Mouse (Mus musculus): ENCODE data around the gene Sf1. TPM values are rescaled to one million over a fixed set of nuclear protein-coding genes. Genes with fewer than 3 reads are reported as not detected.

The Sf1 gene
- polyA plus RNA-seq, 1 experiment from 2014 or later: 183 TPM

DNA sequence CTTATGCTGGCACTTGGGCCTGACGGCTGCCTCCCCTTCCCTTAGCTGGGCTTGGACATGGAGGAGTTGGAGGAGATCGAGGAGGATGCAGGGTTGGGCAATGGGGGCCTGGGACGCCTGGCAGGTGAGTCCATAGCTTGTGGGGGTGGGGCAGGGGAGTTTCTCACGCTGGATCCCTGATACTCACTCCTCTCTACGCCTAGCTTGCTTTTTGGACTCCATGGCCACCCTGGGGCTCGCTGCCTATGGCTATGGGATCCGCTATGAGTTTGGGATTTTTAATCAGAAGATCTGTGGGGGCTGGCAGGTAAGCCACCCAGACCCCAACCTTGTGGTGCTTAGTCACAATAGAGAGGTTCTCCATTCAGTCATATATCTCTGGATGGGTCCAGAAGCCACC lies 22.3 kb downstream of the Sf1 start:
- no peak overlapping the region for H3K27ac ChIP-seq (ENCODE audit: low read depth, low read length)

DNA sequence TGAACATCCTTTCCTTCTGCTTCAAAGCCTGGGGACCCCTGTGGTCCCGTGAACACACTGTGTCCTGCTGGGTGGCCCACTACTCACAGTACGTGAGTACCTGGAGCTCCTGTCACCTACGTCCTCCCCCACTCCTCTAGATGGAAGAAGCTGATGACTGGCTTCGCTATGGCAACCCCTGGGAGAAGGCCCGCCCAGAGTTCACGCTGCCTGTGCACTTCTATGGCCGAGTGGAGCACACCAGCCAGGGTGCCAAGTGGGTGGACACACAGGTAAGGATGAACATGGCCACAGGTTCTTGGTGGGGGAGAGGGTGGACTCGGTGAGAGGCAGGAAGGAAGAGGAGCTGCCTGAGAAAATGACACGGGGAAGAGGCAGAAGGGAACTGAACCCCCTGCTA lies 22.7 kb downstream of the Sf1 start:
- H3K9me3 ChIP-seq (ENCODE audit: control insufficient read depth, low read length): no peaks in the 10 kb centered on the region
- no peaks in the 10 kb centered on the region for H3K27me3 ChIP-seq (ENCODE audit: control insufficient read depth, insufficient read depth, low read length)
- no peak for ATAC-seq (ENCODE audit: low FRiP score, low TSS enrichment)
- no peak overlapping the region for H3K4me2 ChIP-seq (replicated peaks; ENCODE audit: low read depth, low read length)
- peaks cover 48% of the 10 kb centered on the region for H3K4me1 ChIP-seq (ENCODE audit: control insufficient read depth, insufficient read depth, low read length)
- H3K27ac ChIP-seq (ENCODE audit: low read depth, low read length): no peak overlapping the region
- H3K4me3 ChIP-seq (ENCODE audit: low read length): no peak overlapping the region
- WGBS: 45% methylated on average over 9 of the region's 9 CpGs
- no peak overlapping the region for H3K9ac ChIP-seq (ENCODE audit: low read depth, low read length)
- no peaks in the 10 kb centered on the region; the same call in 1 of the 2 replicates for H3K36me3 ChIP-seq (ENCODE audit: control insufficient read depth, insufficient read depth, low read length)

More for the DNA sequence above, 22.3 kb downstream of the Sf1 start:
- WGBS: 73% methylated on average over 7 of the region's 7 CpGs
- H3K4me1 ChIP-seq (ENCODE audit: control insufficient read depth, insufficient read depth, low read length): peaks cover 48% of the 10 kb centered on the region
- H3K4me3 ChIP-seq (ENCODE audit: low read length): no peak overlapping the region
- no peak overlapping the region for H3K9ac ChIP-seq (ENCODE audit: low read depth, low read length)
- H3K36me3 ChIP-seq (ENCODE audit: control insufficient read depth, insufficient read depth, low read length): peaks cover 2% of the 10 kb centered on the region; the same call in 1 of the 2 replicates
- no peaks in the 10 kb centered on the region for H3K27me3 ChIP-seq (ENCODE audit: control insufficient read depth, insufficient read depth, low read length)
- ATAC-seq (ENCODE audit: low FRiP score, low TSS enrichment): no peak
- no peaks in the 10 kb centered on the region for H3K9me3 ChIP-seq (ENCODE audit: control insufficient read depth, low read length)
- H3K4me2 ChIP-seq (replicated peaks; ENCODE audit: low read depth, low read length): no peak overlapping the region

DNA sequence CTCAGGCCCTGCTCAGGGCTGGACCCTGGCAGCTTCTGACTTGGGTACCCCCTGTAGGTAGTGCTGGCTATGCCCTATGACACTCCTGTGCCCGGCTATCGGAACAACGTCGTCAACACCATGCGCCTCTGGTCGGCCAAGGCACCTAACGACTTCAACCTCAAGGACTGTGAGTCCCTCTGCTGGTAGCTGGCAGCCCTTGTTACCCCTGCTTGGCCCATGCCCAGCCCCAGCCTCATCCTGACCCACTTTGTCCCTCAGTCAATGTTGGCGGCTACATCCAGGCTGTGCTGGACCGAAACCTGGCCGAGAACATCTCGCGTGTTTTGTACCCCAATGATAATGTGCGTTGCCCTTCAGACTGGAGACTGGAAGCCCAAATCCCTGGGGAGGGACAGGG lies 24.5 kb downstream of the Sf1 start:
- no peak for ATAC-seq (ENCODE audit: low FRiP score, low TSS enrichment)
- Histone ChIP-seq H3K4me2 (replicated peaks; ENCODE audit: low read depth, low read length) (no peak overlapping the region), H3K27me3 (ENCODE audit: control insufficient read depth, insufficient read depth, low read length) (no peaks in the 10 kb centered on the region), H3K27ac (ENCODE audit: low read depth, low read length) (no peak overlapping the region), H3K9me3 (ENCODE audit: control insufficient read depth, low read length) (no peaks in the 10 kb centered on the region), H3K9ac (ENCODE audit: low read depth, low read length) (no peak overlapping the region), H3K4me3 (ENCODE audit: low read length) (no peak overlapping the region), H3K4me1 (ENCODE audit: control insufficient read depth, insufficient read depth, low read length) (peaks cover 43% of the 10 kb centered on the region), H3K36me3 (ENCODE audit: control insufficient read depth, insufficient read depth, low read length) (no peaks in the 10 kb centered on the region; the same call in 1 of the 2 replicates)
- 85% methylated on average over 13 of the region's 13 CpGs for WGBS

DNA sequence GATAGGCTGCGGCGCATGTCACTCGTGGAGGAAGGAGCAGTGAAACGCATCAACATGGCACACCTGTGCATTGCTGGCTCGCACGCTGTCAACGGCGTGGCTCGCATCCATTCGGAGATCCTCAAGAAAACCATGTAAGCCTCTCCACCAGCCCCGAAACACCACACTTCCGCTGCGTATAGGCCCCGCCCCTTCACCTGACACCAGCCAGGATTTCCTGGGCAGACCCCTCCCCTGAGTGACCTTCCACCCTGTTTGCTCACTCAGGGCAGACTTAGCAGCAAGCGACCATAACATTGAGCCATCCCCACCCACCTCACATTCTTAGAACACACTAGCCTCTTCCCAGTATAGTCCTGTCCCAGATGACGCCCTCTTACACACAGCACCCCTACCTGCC lies 26.3 kb downstream of the Sf1 start:
- no peaks in the 10 kb centered on the region; the same call in 1 of the 2 replicates for H3K36me3 ChIP-seq (ENCODE audit: control insufficient read depth, insufficient read depth, low read length)
- 3% methylated on average over 16 of the region's 16 CpGs for WGBS
- ATAC-seq (ENCODE audit: low FRiP score, low TSS enrichment): peak; percentile 36
- peaks cover 27% of the 10 kb centered on the region for H3K4me1 ChIP-seq (ENCODE audit: control insufficient read depth, insufficient read depth, low read length)
- no peak overlapping the region for H3K27ac ChIP-seq (ENCODE audit: low read depth, low read length)
- H3K9me3 ChIP-seq (ENCODE audit: control insufficient read depth, low read length): no peaks in the 10 kb centered on the region
- H3K4me2 ChIP-seq (replicated peaks; ENCODE audit: low read depth, low read length): peak overlapping the region; percentile 53
- H3K9ac ChIP-seq (ENCODE audit: low read depth, low read length): peak overlapping the region; percentile 40; the same call in 1 of the 2 replicates
- H3K27me3 ChIP-seq (ENCODE audit: control insufficient read depth, insufficient read depth, low read length): no peaks in the 10 kb centered on the region
- H3K4me3 ChIP-seq (ENCODE audit: low read length): peak overlapping the region; percentile 34

DNA sequence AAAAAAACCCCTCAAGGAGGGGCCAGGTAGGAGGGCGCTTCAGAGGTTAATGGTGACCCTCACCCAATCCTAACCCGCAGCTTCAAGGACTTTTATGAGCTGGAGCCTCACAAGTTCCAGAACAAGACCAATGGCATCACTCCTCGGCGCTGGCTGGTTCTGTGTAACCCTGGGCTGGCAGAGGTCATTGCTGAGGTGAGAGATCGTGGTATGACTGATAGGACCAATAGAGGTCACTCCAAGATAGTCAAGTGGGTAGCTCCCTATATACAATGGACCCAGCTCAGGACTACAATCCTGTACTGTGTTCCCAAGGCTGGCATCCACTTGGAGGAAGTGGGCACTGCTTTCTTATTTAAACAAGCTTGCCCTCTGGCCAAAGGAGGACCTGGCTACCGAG lies 26.8 kb downstream of the Sf1 start:
- H3K27ac ChIP-seq (ENCODE audit: low read depth, low read length): no peak overlapping the region
- H3K36me3 ChIP-seq (ENCODE audit: control insufficient read depth, insufficient read depth, low read length): no peaks in the 10 kb centered on the region; the same call in 1 of the 2 replicates
- H3K9me3 ChIP-seq (ENCODE audit: control insufficient read depth, low read length): no peaks in the 10 kb centered on the region
- H3K9ac ChIP-seq (ENCODE audit: low read depth, low read length): no peak overlapping the region
- H3K4me3 ChIP-seq (ENCODE audit: low read length): no peak overlapping the region
- no peak for ATAC-seq (ENCODE audit: low FRiP score, low TSS enrichment)
- H3K4me1 ChIP-seq (ENCODE audit: control insufficient read depth, insufficient read depth, low read length): peaks cover 27% of the 10 kb centered on the region
- no peaks in the 10 kb centered on the region for H3K27me3 ChIP-seq (ENCODE audit: control insufficient read depth, insufficient read depth, low read length)
- 44% methylated on average over 6 of the region's 6 CpGs for WGBS
- peak overlapping the region; percentile 53; the same call in 1 of the 2 replicates for H3K4me2 ChIP-seq (replicated peaks; ENCODE audit: low read depth, low read length)

DNA sequence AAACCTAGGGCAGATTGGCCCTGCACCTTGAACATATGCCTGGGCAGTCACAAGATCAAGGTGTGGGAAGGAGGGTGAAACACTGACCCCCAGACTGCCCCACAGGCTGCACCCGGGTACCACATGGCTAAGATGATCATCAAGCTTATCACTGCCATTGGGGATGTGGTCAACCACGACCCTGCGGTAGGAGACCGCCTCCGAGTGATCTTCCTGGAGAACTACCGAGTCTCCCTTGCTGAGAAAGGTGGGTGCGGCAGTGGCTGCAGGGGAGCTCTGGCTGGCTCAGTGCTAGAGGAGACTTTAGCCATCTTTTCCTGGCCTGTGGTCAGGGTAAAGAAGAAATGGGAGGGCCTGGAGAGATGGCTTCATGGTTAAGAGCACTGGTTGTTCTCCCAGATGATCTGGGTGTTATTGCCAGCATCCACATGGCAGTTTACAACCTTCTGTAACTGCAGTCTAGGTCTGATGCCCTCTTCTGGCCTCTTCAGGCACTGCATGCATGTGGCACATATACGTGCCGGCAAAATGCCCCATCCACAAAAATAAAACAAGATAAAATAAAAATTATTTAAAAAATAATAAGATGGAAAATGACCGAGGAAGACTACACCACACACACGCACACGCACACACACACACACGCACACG lies 29.4 kb downstream of the Sf1 start:
- no peak overlapping the region for H3K4me3 ChIP-seq (ENCODE audit: low read length)
- H3K9me3 ChIP-seq (ENCODE audit: control insufficient read depth, low read length): no peaks in the 10 kb centered on the region
- 95% methylated on average over 14 of the region's 14 CpGs for WGBS
- no peak overlapping the region for H3K4me2 ChIP-seq (replicated peaks; ENCODE audit: low read depth, low read length)
- no peak for ATAC-seq (ENCODE audit: low FRiP score, low TSS enrichment)
- no peaks in the 10 kb centered on the region for H3K27me3 ChIP-seq (ENCODE audit: control insufficient read depth, insufficient read depth, low read length)
- no peak overlapping the region for H3K9ac ChIP-seq (ENCODE audit: low read depth, low read length)
- H3K27ac ChIP-seq (ENCODE audit: low read depth, low read length): no peak overlapping the region
- H3K4me1 ChIP-seq (ENCODE audit: control insufficient read depth, insufficient read depth, low read length): peaks cover 17% of the 10 kb centered on the region
- no peaks in the 10 kb centered on the region; the same call in 1 of the 2 replicates for H3K36me3 ChIP-seq (ENCODE audit: control insufficient read depth, insufficient read depth, low read length)

DNA sequence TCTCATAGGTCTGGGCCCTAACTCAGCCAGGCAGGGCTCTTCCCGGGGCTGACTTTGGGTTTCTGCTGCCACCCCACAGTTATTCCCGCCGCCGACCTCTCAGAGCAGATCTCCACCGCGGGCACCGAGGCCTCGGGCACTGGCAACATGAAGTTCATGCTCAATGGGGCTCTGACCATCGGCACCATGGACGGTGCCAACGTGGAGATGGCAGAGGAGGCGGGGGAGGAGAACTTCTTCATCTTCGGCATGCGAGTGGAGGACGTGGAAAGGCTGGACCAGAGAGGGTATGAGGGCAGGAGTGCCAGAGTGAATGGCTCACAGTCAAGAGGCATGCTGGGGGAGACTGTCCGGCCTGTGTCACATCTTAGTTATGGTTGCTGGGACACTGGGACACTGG lies 30.1 kb downstream of the Sf1 start:
- 90% methylated on average over 16 of the region's 16 CpGs for WGBS
- Histone ChIP-seq H3K27me3 (ENCODE audit: control insufficient read depth, insufficient read depth, low read length) (no peaks in the 10 kb centered on the region), H3K36me3 (ENCODE audit: control insufficient read depth, insufficient read depth, low read length) (no peaks in the 10 kb centered on the region; the same call in 1 of the 2 replicates), H3K4me1 (ENCODE audit: control insufficient read depth, insufficient read depth, low read length) (peaks cover 14% of the 10 kb centered on the region), H3K9ac (ENCODE audit: low read depth, low read length) (no peak overlapping the region), H3K9me3 (ENCODE audit: control insufficient read depth, low read length) (no peaks in the 10 kb centered on the region), H3K27ac (ENCODE audit: low read depth, low read length) (no peak overlapping the region), H3K4me3 (ENCODE audit: low read length) (no peak overlapping the region), H3K4me2 (replicated peaks; ENCODE audit: low read depth, low read length) (no peak overlapping the region)
- no peak for ATAC-seq (ENCODE audit: low FRiP score, low TSS enrichment)

DNA sequence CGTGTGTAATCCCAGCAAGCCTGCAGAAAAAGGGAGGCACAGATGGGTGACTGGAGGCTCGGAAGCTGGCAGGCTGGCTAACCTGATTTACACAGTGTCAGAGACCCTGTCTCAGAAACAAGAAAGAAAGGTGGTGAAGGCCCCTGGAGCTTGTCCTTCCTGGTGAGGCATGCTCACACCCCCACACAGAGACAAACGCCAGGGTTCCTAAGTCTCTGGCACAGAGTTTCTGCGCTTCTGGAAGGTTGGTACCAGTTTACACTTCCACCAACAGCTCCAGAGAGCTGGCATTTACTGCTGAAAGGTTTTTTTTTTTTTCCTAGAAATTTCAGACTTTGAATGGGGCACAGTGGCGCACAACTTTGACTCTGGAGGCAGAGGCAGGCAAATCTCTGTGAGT lies 32.7 kb downstream of the Sf1 start:
- 70% methylated on average over 5 of the region's 5 CpGs for WGBS
- no peak for ATAC-seq (ENCODE audit: low FRiP score, low TSS enrichment)

DNA sequence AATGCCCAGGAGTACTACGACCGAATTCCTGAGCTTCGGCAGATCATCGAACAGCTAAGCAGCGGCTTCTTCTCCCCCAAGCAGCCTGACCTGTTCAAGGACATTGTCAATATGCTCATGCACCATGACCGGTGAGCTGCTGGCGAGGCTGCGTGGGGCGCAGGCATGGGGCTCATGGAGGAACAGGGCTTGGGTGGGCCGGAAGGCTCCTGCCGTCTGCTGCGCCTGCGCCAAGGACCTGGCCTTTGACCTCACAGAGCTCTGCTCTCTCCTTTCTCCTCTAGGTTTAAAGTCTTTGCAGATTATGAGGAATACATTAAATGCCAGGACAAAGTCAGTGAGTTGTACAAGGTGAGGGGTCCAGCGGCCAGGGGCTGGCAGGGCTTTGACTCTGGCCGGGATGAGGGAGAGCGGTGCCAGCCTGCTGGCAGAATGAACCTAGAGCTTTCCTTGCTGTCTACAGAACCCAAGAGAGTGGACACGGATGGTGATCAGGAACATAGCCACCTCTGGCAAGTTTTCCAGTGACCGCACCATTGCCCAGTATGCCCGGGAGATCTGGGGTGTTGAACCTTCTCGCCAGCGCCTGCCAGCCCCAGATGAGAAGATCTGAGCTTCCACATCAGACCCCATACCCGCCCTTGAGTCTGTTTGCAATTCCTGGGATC lies 34.2 kb downstream of the Sf1 start:
- Histone ChIP-seq H3K9ac (ENCODE audit: low read depth, low read length) (no peak overlapping the region), H3K27me3 (ENCODE audit: control insufficient read depth, insufficient read depth, low read length) (0 out of 2 replicates have a peak, but pooled peaks cover 2% of the 10 kb centered on the region), H3K27ac (ENCODE audit: low read depth, low read length) (no peak overlapping the region), H3K4me2 (replicated peaks; ENCODE audit: low read depth, low read length) (no peak overlapping the region; the same call in 1 of the 2 replicates), H3K4me1 (ENCODE audit: control insufficient read depth, insufficient read depth, low read length) (peaks cover 30% of the 10 kb centered on the region; the same call in 1 of the 2 replicates), H3K4me3 (ENCODE audit: low read length) (no peak overlapping the region), H3K36me3 (ENCODE audit: control insufficient read depth, insufficient read depth, low read length) (no peaks in the 10 kb centered on the region), H3K9me3 (ENCODE audit: control insufficient read depth, low read length) (no peaks in the 10 kb centered on the region)
- WGBS: 76% methylated on average over 22 of the region's 22 CpGs
- no peak for ATAC-seq (ENCODE audit: low FRiP score, low TSS enrichment)

More for the DNA sequence above, 32.7 kb downstream of the Sf1 start:
- H3K36me3 ChIP-seq (ENCODE audit: control insufficient read depth, insufficient read depth, low read length): no peaks in the 10 kb centered on the region
- H3K9ac ChIP-seq (ENCODE audit: low read depth, low read length): no peak overlapping the region
- no peaks in the 10 kb centered on the region for H3K9me3 ChIP-seq (ENCODE audit: control insufficient read depth, low read length)
- no peak overlapping the region for H3K27ac ChIP-seq (ENCODE audit: low read depth, low read length)
- H3K27me3 ChIP-seq (ENCODE audit: control insufficient read depth, insufficient read depth, low read length): 0 out of 2 replicates have a peak, but pooled peaks cover 2% of the 10 kb centered on the region
- no peak overlapping the region for H3K4me3 ChIP-seq (ENCODE audit: low read length)
- H3K4me1 ChIP-seq (ENCODE audit: control insufficient read depth, insufficient read depth, low read length): peaks cover 17% of the 10 kb centered on the region; the same call in 1 of the 2 replicates
- H3K4me2 ChIP-seq (replicated peaks; ENCODE audit: low read depth, low read length): no peak overlapping the region
